ENCODE assay signal across 8 mouse cellular contexts in genomic region chr17:52569584-52570270, GRCm38 (mm10). TPM values are rescaled to one million over a fixed set of nuclear protein-coding genes. Genes with fewer than 3 reads are reported as not detected.
A peak's percentile ranks its signal among the peaks of the same experiment; 100 is the strongest.
DNase-seq lines count a peak whose midpoint lies in the region; ATAC-seq and TF ChIP-seq lines count a peak whose summit lies in the region.

No protein-coding gene starts in this region.

- DNase-seq in left cerebral cortex, adult 2 months (ENCODE audit: extremely low spot score in 1 of 2, low spot score in 2 of 2): no peak
- DNase-seq in left cerebral cortex, adult 9 months (ENCODE audit: low spot score in 2 of 2): no peak
- DNase-seq in T-cell, adult 2 months (ENCODE audit: low spot score): peak; percentile 6
- DNase-seq in hindbrain, embryonic 14.5 days (ENCODE audit: low spot score): peak; percentile 38
- peak; percentile 8 for DNase-seq in right cerebral cortex, postnatal 14 days
- no peak for DNase-seq in adrenal gland, adult 2 months
- DNase-seq in cerebellum, adult 18-20 months: no peak
- no peak for DNase-seq in kidney, adult 18-20 months

- no peaks in the 10 kb centered on the region for H3K4me1 ChIP-seq in hindbrain, embryonic 14.5 days (replicated peaks; ENCODE audit: control insufficient read depth, insufficient read depth, low read length)

- 71% methylated on average over 4 of the region's 4 CpGs for WGBS in hindbrain, embryonic 14.5 days

- no peaks in the 10 kb centered on the region for H3K36me3 ChIP-seq in hindbrain, embryonic 14.5 days (replicated peaks; ENCODE audit: control insufficient read depth, insufficient read depth)

- no peaks in the 10 kb centered on the region for H3K9me3 ChIP-seq in hindbrain, embryonic 14.5 days (ENCODE audit: control insufficient read depth, low read length)

- peak; percentile 59 for TF ChIP-seq CTCF in left cerebral cortex, adult 2 months (IDR thresholded peaks at IDR 0.05)

- H3K4me2 ChIP-seq in hindbrain, embryonic 14.5 days (replicated peaks): no peak overlapping the region

- H3K27me3 ChIP-seq in hindbrain, embryonic 14.5 days (ENCODE audit: control insufficient read depth, insufficient read depth, low read length): no peaks in the 10 kb centered on the region

- peak; percentile 86 for ATAC-seq in hindbrain, embryonic 14.5 days (ENCODE audit: low FRiP score)

- H3K9ac ChIP-seq in hindbrain, embryonic 14.5 days: no peak overlapping the region

- no peak overlapping the region for H3K4me3 ChIP-seq in left cerebral cortex, adult 2 months
- no peak overlapping the region for H3K4me3 ChIP-seq in hindbrain, embryonic 14.5 days (replicated peaks; ENCODE audit: low read length)

- no peak overlapping the region for H3K27ac ChIP-seq in left cerebral cortex, adult 2 months
- H3K27ac ChIP-seq in hindbrain, embryonic 14.5 days: no peak overlapping the region

- intact Hi-C loops in left cerebral cortex, adult 2 months (cut with DNase I): loop anchor here (2.0 kb wide), 1 partner anchor 819 kb away; no protein-coding TSS in a partner anchor

RNA-seq across cellular contexts. Expression of gene Kcnh8, which starts 32.8 kb away (rescaled TPM):
- under 1 TPM; 0.59 to 0.87 TPM for total RNA-seq in left cerebral cortex, adult 2 months (2021)
- polyA plus RNA-seq in hindbrain, embryonic 14.5 days (2014; fragmentation: Nextera tagmentation; extraction: Ambion mirVana): 5.3 and 5.6 TPM in 2 replicates
- under 1 TPM; 0.06 to 0.07 TPM for total RNA-seq in adrenal gland, adult 2 months (2021)
- 0.09 TPM in 1 of 2 replicates, not detected in the other for polyA plus RNA-seq in adrenal gland, adult 2 months (2012; rRNA removed)

Comparison
In these comparisons a context has a peak if more than half of its experiments do, and no peak if none do; other contexts are left out.
1. DNase-seq: peak in T-cell, adult 2 months (single experiment), hindbrain, embryonic 14.5 days (single experiment) and right cerebral cortex, postnatal 14 days (single experiment); none in left cerebral cortex, adult 2 months (0 of 2), left cerebral cortex, adult 9 months (0 of 2), adrenal gland, adult 2 months (single experiment), cerebellum, adult 18-20 months (0 of 2) and kidney, adult 18-20 months (single experiment).